Mouse (Mus musculus) right cerebral cortex, adult 2 months (tissue): Measurements from ENCODE around the gene 4933427I04Rik.

Source experiments
- DNase-seq, 2 experiments: peaks; one replicate each; pipeline ENCODE4 v3.0.0; 2021 to 2022; ENCODE audit warnings: low spot score in 2 of 2

The 4933427I04Rik gene

GRCm38 (mm10) chr4:123859379-123859778, at the start of gene 4933427I04Rik:
TSS of gene 4933427I04Rik (plus strand) at chr4:123859679.
- DNase-seq, result no peak

GRCm38 (mm10) chr4:123810475-123811295, 48.8 kb upstream of the 4933427I04Rik start:
- DNase-seq, result no peak

- no peak for DNase-seq
These were observed 47.0 kb upstream of the 4933427I04Rik start for GRCm38 (mm10) chr4:123812525-123812924.

GRCm38 (mm10) chr4:123814030-123814501, 45.4 kb upstream of the 4933427I04Rik start:
- no peak for DNase-seq

GRCm38 (mm10) chr4:123819093-123819610, 40.3 kb upstream of the 4933427I04Rik start:
- DNase-seq, result peak in 1 of 2 experiments; percentile 13

GRCm38 (mm10) chr4:123842126-123842525, 17.4 kb upstream of the 4933427I04Rik start:
- DNase-seq, result no peak

GRCm38 (mm10) chr4:123856888-123857287, 2.6 kb upstream of the 4933427I04Rik start:
- DNase-seq, result no peak

GRCm38 (mm10) chr4:123858090-123858489, 1.4 kb upstream of the 4933427I04Rik start:
- no peak for DNase-seq

- no peak for DNase-seq
These were observed 324 bp downstream of the 4933427I04Rik start for GRCm38 (mm10) chr4:123859803-123860202.

GRCm38 (mm10) chr4:123860621-123861020, 1.1 kb downstream of the 4933427I04Rik start:
- no peak for DNase-seq

- DNase-seq, result no peak
These were observed 34.2 kb downstream of the 4933427I04Rik start for GRCm38 (mm10) chr4:123893726-123894125.

- no peak for DNase-seq
These were observed 34.8 kb downstream of the 4933427I04Rik start for GRCm38 (mm10) chr4:123894295-123894694.

GRCm38 (mm10) chr4:123898696-123899095, 39.2 kb downstream of the 4933427I04Rik start:
- peak; percentile 36 to 69 for DNase-seq

GRCm38 (mm10) chr4:123903432-123903831, 44.0 kb downstream of the 4933427I04Rik start:
- DNase-seq, result no peak

- DNase-seq, result peak; percentile 98 to 99
These were observed 45.0 kb downstream of the 4933427I04Rik start, which contains the start of gene Mycbp for GRCm38 (mm10) chr4:123904333-123905125. TSS of gene Mycbp (plus strand) at chr4:123904832.

- DNase-seq, result no peak
These were observed 45.7 kb downstream of the 4933427I04Rik start for GRCm38 (mm10) chr4:123905126-123905668.

GRCm38 (mm10) chr4:123911503-123911902, 52.0 kb downstream of the 4933427I04Rik start:
- DNase-seq, result no peak

GRCm38 (mm10) chr4:123912431-123912830, 53.0 kb downstream of the 4933427I04Rik start:
- DNase-seq, result no peak
